Mouse (Mus musculus) heart, embryonic 11.5 days (tissue): Measurements from ENCODE around the gene Lrrc9. TPM values are rescaled to one million over a fixed set of nuclear protein-coding genes. Genes with fewer than 3 reads are reported as not detected.

Experiments used
- ATAC-seq: fragments of 200-750 bp; cut with Nextera tagmentation; replicated peaks from 2 replicates; pipeline ENCODE4 v1.8.0; 2017; ENCODE audit warnings: moderate library complexity; ENCODE audit not compliant: insufficient number of reproducible peaks, low FRiP score, low TSS enrichment
- H3K27ac ChIP-seq: fragments of 300-500 bp; sonication (generic); 2 replicates; pipeline ENCODE4 v1.5.1; 2014; ENCODE audit warnings: mild to moderate bottlenecking, low read depth, low read length
- H3K27me3 ChIP-seq: fragments of 300-500 bp; sonication (generic); 2 replicates; pipeline ENCODE4 v1.6.1; 2014; ENCODE audit warnings: mild to moderate bottlenecking, low read length, mixed read lengths; ENCODE audit not compliant: control insufficient read depth, insufficient read depth
- H3K36me3 ChIP-seq: fragments of 300-500 bp; sonication (generic); 2 replicates; pipeline ENCODE4 v1.6.1; 2014; ENCODE audit warnings: mild to moderate bottlenecking, low read length, moderate library complexity, mixed read lengths; ENCODE audit not compliant: control insufficient read depth, insufficient read depth
- H3K4me1 ChIP-seq: fragments of 300-500 bp; sonication (generic); 2 replicates; pipeline ENCODE4 v1.6.1; 2014; ENCODE audit warnings: low read length; ENCODE audit not compliant: control insufficient read depth, insufficient read depth
- H3K4me2 ChIP-seq: fragments of 300-500 bp; sonication (generic); 2 replicates; pipeline ENCODE4 v1.6.1; 2014; ENCODE audit warnings: mild to moderate bottlenecking, moderate library complexity
- H3K4me3 ChIP-seq: fragments of 300-500 bp; sonication (generic); 2 replicates; pipeline ENCODE4 v1.5.1; 2014; ENCODE audit warnings: low read depth, low read length
- H3K9ac ChIP-seq: fragments of 300-500 bp; sonication (generic); 2 replicates; pipeline ENCODE4 v1.6.1; 2014; ENCODE audit warnings: mild to moderate bottlenecking, low read depth, low read length, moderate library complexity
- H3K9me3 ChIP-seq: fragments of 300-500 bp; sonication (generic); replicated peaks from 2 replicates; pipeline ENCODE4 v1.6.1; 2016; ENCODE audit warnings: low read length; ENCODE audit not compliant: control insufficient read depth
- WGBS: fragments of 180-500 bp; shearing (Covaris S2); extraction: QIAGEN DNeasy Blood & Tissue Kit; methylation state at CpG from one replicate; pipeline ENCODE4 v1.1.7; 2014; ENCODE audit not compliant: insufficient replicate concordance; 5-methylcytosine and 5-hydroxymethylcytosine counted together
- polyA plus RNA-seq: library from polyadenylated mRNA; unstranded; fragments of >200 nt; fragmentation: Nextera tagmentation; extraction: Ambion mirVana; gene quantifications from 2 replicates; pipeline ENCODE4 v1.2.1, GENCODE M21; 2014

Lrrc9 gene
- polyA plus RNA-seq, 1 experiment from 2014 or later, result 1.6 TPM

DNA sequence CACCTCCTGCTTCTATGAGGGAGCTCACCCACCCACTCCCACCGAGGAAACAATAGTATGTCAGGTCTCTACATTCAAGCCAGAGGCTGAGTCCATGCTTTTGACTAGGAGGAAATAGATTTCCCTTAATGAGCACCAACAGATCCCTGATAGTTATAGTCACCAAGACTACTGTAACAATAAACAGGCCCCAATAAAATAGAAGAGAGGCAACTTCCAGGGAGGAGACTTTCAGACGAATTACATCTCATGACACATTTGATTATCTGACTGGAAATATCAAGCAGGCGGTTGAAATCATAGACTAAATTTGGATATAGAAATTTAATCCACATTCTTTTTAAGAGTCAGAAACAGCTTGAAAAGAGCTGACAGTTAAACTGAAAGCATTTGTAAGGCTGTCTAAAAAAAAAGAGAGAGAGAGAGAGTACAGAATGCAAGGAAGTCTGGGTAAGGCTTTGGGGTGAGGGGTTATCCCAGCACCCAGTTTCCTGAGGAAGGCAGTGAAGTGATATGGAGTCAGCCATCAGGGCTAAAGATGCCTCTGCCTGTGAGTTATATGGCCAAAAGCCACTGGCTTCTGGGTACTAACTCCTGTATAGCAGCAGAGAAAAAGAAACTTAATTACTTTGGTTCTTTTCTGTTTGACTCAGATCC, 49.5 kb downstream of the Lrrc9 start:
- Histone ChIP-seq H3K4me1 (no peaks in the 10 kb centered on the region), H3K9me3 (no peaks in the 10 kb centered on the region), H3K9ac (no peak overlapping the region), H3K27me3 (no peaks in the 10 kb centered on the region), H3K27ac (0 out of 2 replicates have a peak overlapping the region, but pooled peaks have one; percentile 35), H3K4me2 (no peak overlapping the region), H3K4me3 (no peak overlapping the region), H3K36me3 (no peaks in the 10 kb centered on the region)
- 46% methylated on average over 3 of the region's 3 CpGs for WGBS
- no peak for ATAC-seq

DNA sequence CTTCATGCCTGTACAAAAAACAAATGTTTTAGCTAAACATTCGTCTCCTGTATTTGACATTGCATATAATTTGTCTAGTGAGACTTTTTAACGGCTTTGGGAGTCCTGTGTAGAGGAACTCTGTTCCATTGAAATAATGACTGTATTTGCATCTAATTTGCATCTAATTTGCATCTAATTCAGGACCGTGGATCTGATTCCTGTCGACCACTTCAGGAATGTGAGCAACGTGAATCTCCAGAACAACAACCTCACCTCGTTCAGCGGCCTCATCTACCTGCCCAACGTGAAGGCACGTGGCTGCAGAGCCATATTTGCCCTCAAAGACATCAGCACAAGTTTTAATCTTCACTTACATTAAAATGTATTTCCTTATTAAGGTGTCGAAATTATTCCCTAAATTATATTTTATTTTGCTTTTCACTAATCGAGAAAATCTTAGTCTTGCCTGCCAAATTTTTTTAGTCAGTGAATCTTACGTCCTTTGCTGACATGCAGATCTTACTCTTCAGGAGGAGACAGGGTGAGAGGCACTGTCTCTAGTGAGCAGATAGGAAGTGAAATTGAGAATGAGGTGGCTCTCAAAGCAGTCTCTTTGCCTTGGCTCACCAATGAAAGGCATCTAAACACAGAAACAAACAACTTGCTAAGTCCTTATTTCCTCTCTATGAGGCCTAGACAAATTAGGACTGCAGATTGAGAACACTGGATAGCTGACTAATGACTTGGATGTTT, 55.4 kb downstream of the Lrrc9 start:
- Histone ChIP-seq H3K4me3 (no peak overlapping the region), H3K9ac (no peak overlapping the region), H3K36me3 (no peaks in the 10 kb centered on the region), H3K4me1 (no peaks in the 10 kb centered on the region), H3K4me2 (no peak overlapping the region), H3K9me3 (no peaks in the 10 kb centered on the region), H3K27ac (no peak overlapping the region), H3K27me3 (no peaks in the 10 kb centered on the region)
- 67% methylated on average over 12 of the region's 12 CpGs for WGBS
- no peak for ATAC-seq

DNA sequence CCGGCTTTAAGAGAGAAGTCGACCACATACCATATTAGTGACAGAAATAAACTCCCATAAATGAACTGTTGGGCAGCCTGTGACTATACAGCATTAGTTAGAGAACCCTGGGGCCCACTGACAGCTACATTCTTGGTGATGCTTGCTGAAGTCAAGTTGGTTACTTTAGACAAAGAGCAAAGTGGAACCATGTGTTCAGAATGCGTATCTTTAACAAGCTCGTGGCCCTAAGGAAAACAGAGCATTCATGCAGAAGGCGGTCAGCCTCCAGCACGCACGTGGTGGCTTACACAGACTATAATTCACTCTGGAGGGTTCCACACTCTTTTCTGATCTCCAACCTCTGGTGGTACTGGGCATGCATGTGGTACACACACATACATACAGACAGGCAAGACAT, 67.9 kb downstream of the Lrrc9 start:
- no peak overlapping the region for H3K27ac ChIP-seq

DNA sequence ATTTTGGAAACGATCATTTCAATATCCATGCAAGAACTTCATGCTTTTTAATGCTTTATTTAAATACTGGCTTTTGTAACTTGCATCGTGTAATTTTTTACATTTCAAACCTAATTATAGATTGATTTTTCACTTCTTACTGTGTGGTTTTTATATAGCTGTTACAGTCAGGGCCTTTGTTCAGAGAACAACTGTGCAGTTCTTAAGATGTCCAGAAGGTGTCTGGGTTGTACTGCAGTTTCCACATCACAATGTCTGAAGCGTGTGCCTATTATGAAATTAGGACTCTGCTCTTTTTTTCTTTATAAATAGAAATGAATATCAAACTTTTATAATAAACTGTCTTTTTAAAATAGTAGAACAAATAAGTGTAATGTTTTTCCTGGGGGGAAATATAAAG, 73.8 kb downstream of the Lrrc9 start:
- Histone ChIP-seq H3K4me2 (no peak overlapping the region), H3K4me3 (no peak overlapping the region), H3K27ac (no peak overlapping the region), H3K27me3 (no peaks in the 10 kb centered on the region), H3K4me1 (no peaks in the 10 kb centered on the region), H3K9me3 (no peaks in the 10 kb centered on the region), H3K9ac (no peak overlapping the region), H3K36me3 (no peaks in the 10 kb centered on the region)
- WGBS, result 65% methylated on average over 3 of the region's 3 CpGs
- no peak for ATAC-seq

More for the DNA sequence above, 67.9 kb downstream of the Lrrc9 start:
- no peak overlapping the region for H3K4me2 ChIP-seq
- no peak overlapping the region for H3K9ac ChIP-seq
- H3K27me3 ChIP-seq, result no peaks in the 10 kb centered on the region
- H3K4me1 ChIP-seq, result no peaks in the 10 kb centered on the region
- WGBS, result 84% methylated on average over 7 of the region's 7 CpGs
- H3K36me3 ChIP-seq, result no peaks in the 10 kb centered on the region
- ATAC-seq, result no peak
- H3K9me3 ChIP-seq, result no peaks in the 10 kb centered on the region
- no peak overlapping the region for H3K4me3 ChIP-seq

DNA sequence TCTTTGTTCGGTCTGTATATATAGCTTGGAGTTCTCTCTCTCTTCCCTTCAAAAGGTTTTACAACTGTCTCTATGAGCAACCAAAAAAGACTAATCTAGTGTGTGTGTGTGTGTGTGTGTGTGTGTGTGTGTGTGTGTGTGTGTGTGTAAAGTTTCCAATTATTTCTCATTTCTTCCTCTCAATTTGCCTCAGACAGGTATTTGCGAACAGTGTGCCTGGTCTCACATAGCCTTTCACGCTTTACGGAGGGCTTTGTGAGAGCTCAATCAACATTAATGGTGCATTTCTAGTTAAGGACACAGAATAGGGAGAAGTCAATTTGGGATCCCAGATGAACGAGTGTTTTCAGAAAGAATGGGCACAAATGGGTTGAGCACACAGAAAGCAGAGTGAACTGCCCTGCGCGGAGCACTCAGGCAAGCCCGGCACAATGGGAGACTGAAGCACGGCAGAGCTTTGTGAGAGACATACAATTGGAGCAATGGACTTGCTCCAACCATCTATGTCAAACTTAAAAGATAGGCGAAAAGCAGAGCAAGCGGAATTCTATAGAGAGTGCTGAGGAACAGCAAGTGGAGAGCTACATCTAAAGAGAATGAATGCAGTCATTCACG, 76.6 kb downstream of the Lrrc9 start:
- no peak for ATAC-seq
- no peaks in the 10 kb centered on the region for H3K4me1 ChIP-seq
- WGBS, result 85% methylated on average over 12 of the region's 12 CpGs
- H3K4me2 ChIP-seq, result no peak overlapping the region
- H3K9me3 ChIP-seq, result no peaks in the 10 kb centered on the region
- H3K27ac ChIP-seq, result no peak overlapping the region
- H3K4me3 ChIP-seq, result no peak overlapping the region
- H3K9ac ChIP-seq, result no peak overlapping the region
- H3K27me3 ChIP-seq, result no peaks in the 10 kb centered on the region
- no peaks in the 10 kb centered on the region for H3K36me3 ChIP-seq

DNA sequence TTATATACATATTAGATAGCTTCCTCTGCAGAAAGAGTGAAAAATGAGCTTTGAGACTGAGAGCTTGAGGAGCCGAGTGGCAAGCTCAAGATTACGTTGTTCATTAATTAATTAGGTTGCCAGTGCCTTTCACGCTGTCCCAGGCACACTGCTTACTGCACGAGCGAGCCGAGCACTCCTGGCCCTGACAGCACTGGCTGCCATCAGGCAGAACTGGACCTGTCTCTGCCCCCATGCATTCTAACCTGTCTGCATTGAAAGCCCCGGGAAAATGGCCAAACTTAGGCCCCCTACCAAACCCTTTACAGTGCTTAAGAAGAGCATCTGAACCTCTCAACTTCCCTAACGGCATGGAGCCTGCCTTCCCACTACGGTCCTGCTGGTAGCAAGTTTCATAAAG, 77.7 kb downstream of the Lrrc9 start:
- no peak overlapping the region for H3K27ac ChIP-seq
- no peaks in the 10 kb centered on the region for H3K9me3 ChIP-seq
- H3K4me2 ChIP-seq, result no peak overlapping the region
- ATAC-seq, result no peak
- H3K27me3 ChIP-seq, result no peaks in the 10 kb centered on the region
- H3K4me3 ChIP-seq, result no peak overlapping the region
- no peaks in the 10 kb centered on the region for H3K4me1 ChIP-seq
- H3K9ac ChIP-seq, result 0 out of 2 replicates have a peak overlapping the region, but pooled peaks have one; percentile 10
- H3K36me3 ChIP-seq, result no peaks in the 10 kb centered on the region
- WGBS, result 72% methylated on average over 9 of the region's 9 CpGs

DNA sequence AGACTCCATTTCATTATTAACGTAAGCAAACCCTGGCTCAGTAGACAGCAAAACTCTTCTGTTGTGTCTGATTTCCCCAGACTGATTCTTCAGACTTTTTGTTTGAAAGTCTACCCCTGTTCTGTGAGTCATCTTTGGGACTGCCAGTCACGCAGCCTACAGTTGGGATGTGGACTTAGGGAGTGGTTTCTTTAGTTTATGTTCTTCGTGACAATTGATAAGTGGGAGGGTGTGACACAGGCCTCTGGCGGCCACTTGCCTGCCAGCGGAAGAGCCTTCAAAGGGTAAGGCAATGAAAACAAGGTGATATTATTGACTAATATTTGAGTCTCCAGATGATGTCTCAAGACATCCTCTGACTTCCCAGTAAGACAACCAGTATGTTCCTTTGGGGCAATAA, 78.2 kb downstream of the Lrrc9 start:
- H3K4me3 ChIP-seq, result no peak overlapping the region
- H3K9ac ChIP-seq, result no peak overlapping the region
- H3K9me3 ChIP-seq, result no peaks in the 10 kb centered on the region
- no peak overlapping the region for H3K27ac ChIP-seq
- H3K36me3 ChIP-seq, result no peaks in the 10 kb centered on the region
- H3K4me2 ChIP-seq, result no peak overlapping the region
- no peaks in the 10 kb centered on the region for H3K4me1 ChIP-seq
- 63% methylated on average over 5 of the region's 5 CpGs for WGBS
- H3K27me3 ChIP-seq, result no peaks in the 10 kb centered on the region
- no peak for ATAC-seq

DNA sequence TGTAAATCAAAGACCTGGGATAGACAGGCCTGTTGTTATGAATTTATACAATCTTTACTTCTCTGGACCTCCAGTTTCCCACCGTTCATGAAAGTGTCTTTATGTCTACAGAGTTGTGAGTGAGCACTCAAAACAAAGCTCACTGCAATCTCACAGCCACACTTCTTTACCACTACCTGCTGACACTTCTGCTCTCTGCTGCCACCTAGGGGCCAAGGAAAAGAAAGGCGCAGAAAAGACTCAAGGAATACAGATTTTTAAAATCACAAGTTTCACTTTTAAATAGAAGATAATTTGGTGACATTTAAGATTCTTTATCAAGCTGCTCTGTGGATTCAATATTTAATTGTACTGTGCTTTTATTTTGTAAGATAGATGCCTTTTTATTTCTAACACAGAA, 79.0 kb downstream of the Lrrc9 start:
- Histone ChIP-seq H3K27me3 (no peaks in the 10 kb centered on the region), H3K4me2 (no peak overlapping the region)

More for the DNA sequence above, 79.0 kb downstream of the Lrrc9 start:
- H3K36me3 ChIP-seq, result no peaks in the 10 kb centered on the region
- no peak for ATAC-seq
- 1% methylated on average over 2 of the region's 2 CpGs for WGBS
- no peak overlapping the region for H3K4me3 ChIP-seq
- H3K9ac ChIP-seq, result no peak overlapping the region
- H3K9me3 ChIP-seq, result no peaks in the 10 kb centered on the region
- no peak overlapping the region for H3K27ac ChIP-seq
- no peaks in the 10 kb centered on the region for H3K4me1 ChIP-seq
